Mouse (Mus musculus) adrenal gland, postnatal 25 days (tissue): Measurements from ENCODE around the gene Zfp28. TPM values are rescaled to one million over a fixed set of nuclear protein-coding genes. Genes with fewer than 3 reads are reported as not detected.
A peak's percentile ranks its signal among the peaks of the same experiment; 100 is the strongest.

ENCODE experiments used
- DNase-seq: peaks from one replicate; pipeline ENCODE4 v3.0.0; 2021; ENCODE audit warnings: mixed read lengths
- total RNA-seq: library from RNA; stranded (reverse); gene quantifications from 2 replicates; pipeline ENCODE4 v1.2.3, GENCODE M21; 2021

The Zfp28 gene
- total RNA-seq, 1 experiment from 2014 or later: 4.6 TPM

DNA sequence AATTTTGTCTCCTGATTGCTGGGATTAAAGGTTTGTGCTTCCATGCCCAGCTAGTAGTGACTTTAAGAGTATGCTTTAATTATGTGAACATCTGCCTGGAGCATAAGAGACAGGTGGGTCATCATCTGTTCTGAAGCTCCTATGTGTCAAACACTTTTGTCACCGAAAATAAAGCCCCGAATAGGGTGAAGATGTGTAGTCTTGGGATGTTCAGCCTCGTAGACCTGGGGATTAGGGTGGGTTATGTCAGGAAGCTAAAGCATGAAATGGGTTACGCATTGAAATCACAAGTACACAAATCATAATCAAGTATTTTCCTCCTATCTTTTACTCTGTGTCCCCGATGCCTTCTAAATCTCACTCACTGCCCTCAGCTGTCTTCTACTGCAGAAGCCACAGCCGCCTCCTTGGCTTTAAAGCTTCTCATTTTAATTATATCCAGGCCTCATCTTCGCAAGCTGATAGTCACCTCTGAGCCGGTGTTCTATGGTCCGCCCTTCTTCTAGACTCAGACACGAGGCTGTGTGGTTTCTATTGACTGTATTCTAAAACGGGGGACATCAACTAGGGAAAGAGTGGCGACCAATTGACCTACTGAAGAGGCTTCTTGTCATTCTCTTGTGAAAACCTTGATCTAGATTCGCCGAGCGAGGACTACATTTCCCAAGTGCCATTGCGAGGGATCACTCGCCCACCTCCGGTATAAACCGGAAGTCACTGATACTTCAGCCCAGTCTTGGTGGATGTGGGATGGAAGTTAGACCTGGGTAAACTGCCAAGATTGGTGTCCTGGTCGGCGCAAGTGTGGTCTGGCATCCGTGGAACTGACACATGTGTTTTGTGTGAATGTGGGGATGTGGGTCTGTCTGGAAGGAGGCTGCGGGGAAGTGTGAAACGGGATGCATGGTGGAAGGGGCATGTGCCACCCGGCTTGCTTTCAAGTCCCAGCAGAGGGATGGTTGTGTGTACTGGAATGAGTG lies 15.2 kb downstream of the Zfp28 start, which contains the start of gene Smim17:
TSS of gene Smim17 (plus strand) at position 720 of the 980 bp plus-strand sequence.
- peak; percentile 46 for DNase-seq

DNA sequence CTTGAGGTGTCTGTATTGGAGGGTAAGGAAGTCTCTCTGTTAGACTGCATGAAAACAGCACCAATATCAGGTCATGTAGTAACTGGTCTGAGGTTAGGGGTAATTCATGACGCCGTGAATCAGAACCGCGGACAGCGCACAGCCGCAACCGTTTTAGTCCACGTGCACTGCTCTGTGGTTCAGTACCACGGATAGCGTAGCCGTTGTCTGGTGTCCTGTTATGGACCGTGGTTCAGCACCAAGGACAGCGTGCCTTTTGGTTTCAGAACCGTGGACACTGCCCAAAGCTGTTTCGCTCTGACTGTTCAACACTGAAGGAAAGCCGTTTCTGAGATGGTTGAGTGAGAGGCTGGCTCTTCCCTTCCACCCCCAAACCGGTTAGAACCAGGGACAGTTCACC lies 26.9 kb downstream of the Zfp28 start, which contains the start of gene Gm20715:
TSS of gene Gm20715 (plus strand) at position 235 of the 400 bp plus-strand sequence.
- DNase-seq: peak; percentile 92

DNA sequence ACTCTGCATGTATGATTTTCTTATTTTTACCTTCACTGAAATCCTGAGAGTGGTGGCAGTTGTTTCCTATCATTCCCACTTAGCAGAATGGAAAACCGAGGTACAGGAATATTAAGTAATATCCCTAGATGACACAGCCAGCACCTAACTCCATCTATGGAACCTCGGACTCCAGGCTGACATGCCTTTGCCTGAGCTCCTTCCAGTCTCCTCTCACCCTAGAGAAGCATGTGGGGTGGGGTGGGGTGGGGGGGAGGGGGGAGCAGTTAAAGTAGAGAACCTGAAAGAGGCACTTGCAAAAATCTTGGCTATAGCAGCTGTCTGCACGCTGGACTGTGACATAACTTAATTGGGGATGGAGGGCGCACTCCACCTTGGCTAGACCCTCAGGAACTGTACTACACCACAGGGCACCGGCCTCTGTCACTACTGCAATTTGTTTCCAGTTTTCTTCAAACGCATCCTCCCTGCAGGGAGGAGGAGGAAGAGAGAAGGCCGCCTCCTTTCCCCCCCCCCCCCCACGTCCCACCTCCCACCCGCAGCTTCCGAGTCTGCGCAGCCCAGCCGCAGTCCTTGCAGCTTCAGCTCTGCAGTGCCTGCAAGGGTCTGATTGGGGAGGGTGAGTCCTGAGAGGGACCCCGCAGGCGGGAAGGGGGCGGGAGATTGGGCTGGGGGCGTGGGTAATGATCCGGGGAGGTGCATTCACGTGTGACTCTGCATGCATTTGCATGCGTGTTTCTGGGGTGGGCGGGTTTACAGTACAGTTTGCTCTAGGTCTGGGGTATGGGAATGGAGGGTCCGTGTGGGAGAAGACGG lies 31.7 kb downstream of the Zfp28 start:
- DNase-seq: no peak

DNA sequence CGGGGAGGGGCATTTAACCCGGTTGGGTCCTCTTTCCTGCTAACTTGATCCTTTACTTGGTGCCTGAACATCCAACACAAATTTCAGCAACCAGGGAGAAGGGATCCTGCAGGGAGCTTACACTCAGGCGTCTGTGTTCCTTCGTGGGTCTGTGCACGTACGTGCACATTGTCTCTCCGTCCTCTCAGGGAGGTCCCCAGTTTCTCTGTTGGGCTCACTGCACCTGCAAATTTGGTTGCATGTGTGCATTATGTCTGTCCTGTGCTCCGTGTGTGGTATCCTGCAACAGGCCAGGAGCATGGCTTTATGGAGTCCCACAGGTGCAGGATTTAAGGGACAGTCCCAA lies 32.3 kb downstream of the Zfp28 start:
- no peak for DNase-seq

DNA sequence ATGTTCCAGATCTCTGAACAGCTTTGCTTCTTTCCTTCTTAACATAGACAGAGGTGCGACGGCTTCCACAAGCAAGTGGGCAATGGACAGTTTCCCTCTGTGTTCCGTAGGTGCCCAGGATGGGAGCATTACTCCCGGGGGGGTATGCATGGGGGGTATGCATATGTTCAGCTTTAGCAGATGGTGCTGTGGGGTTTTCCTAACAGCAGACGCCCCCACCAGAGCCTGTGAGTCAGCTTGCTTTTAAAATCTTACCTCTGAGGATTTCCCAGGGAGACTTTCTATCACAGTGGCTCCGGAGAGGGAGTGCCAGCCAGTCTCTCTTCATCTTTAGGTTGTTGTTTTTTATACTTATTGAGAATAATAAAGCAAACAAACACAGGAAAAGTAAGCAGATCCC lies 36.8 kb downstream of the Zfp28 start:
- no peak for DNase-seq

DNA sequence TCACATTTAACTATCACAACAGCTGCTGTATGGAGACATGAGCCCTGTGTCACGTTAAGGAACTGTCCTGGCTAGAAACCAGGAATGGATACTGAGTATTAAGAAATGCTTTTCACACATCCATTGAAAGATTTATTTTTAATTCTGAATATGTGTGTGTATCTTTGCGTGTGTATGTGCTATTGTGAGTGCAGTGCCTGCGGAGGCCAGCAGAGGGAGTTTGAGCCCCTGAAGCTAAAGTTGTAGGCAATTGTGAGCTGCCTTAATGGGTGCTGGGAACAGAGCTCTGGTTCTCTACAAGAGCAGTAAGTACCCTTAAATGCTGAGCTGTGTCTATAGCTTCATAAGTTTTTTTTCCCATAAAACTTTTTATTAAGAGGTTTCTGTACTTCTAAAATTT lies 46.3 kb downstream of the Zfp28 start:
- no peak for DNase-seq

DNA sequence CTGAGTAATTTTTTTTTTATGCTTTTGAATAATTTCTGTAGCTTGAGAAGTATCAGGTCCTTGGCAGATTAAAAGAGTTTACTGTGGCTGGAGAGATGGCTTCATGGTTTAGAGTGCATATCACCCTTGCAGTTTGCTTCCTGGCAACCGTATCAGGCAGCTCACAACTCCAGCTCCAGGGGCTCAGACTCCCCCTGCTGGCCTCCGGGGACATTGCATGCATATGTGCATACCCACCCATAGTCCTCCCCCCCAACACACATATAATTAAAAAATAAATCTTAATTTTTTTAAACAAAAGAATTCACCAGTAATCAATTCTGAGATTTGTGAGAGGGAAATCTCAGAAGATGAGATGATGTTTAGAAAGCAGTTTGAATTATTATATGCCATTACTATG lies 47.2 kb downstream of the Zfp28 start:
- peak; percentile 28 for DNase-seq

DNA sequence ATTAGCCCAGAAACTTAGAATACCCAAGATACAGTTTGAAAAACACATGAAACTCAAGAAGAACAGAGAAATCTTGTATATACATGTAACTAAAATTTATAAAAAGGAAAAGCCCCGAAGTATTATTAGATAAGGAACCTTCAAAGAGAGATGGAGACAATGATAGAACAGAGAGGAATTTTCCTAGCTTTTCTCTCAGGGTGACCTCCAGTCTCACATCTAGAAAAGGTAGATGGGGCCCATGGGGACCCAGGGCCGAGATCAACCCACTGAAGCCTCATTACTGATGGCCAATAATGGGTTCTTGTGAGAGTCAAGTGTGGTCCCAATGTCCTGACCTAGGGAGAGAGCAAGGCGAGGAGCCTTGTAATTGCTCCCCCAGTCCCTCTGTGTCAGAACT lies 55.3 kb downstream of the Zfp28 start, which contains the start of gene Olfr1344:
TSS of gene Olfr1344 (plus strand) at position 301 of the 400 bp plus-strand sequence.
- no peak for DNase-seq

DNA sequence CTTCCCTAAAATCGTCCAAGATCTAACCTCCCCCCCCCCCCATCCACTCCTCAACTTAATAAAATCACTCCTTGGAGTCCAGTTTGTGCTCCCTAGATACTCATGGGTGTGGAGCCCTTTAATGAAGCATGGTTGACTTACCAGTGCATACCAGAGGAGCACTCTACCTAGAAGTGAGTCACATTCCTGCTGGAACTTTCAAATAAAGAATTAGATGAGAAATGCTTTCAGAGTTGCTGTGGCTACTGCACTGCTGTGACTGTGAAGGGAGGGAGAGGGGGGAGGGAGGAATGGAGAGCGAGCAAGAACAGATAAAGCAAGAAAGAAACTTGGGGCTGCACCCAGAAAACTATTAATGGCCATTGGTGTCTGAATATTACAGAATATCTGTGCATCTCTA lies 58.1 kb downstream of the Zfp28 start:
- no peak for DNase-seq

Other genes starting within 250 kb of the Zfp28 start
- 51.5 and 58.0 TPM in 2 replicates for gene Zfp787, start 227.3 kb upstream of the Zfp28 start, total RNA-seq
- gene Zfp444, start 211.1 kb upstream of the Zfp28 start, total RNA-seq: 21.6 and 31.8 TPM in 2 replicates
- gene Galp, start 186.2 kb upstream of the Zfp28 start, total RNA-seq: not detected in 2 replicates
- not detected in 2 replicates for gene Zscan5b, start 161.0 kb upstream of the Zfp28 start, total RNA-seq
- gene Epp13, start 130.6 kb upstream of the Zfp28 start, total RNA-seq: not detected in 2 replicates
- gene Zfp667, start 96.7 kb upstream of the Zfp28 start, total RNA-seq: 6.7 and 9.7 TPM in 2 replicates
- 2.9 and 3.9 TPM in 2 replicates for gene Zfp583, start 52.0 kb upstream of the Zfp28 start, total RNA-seq
- gene Gm3854, start 39.5 kb upstream of the Zfp28 start, total RNA-seq: 0.62 and 0.94 TPM in 2 replicates
- gene Zfp78, start 20.0 kb upstream of the Zfp28 start, total RNA-seq: 3.6 and 4.7 TPM in 2 replicates
- gene Smim17, start 15.4 kb downstream of the Zfp28 start, total RNA-seq: not detected in 2 replicates
- 0.09 TPM in 1 of 2 replicates, not detected in the other for gene Gm20715, start 27.0 kb downstream of the Zfp28 start, total RNA-seq
- not detected in 2 replicates for gene Olfr1344, start 55.4 kb downstream of the Zfp28 start, total RNA-seq
- gene Olfr1336, start 72.9 kb downstream of the Zfp28 start, total RNA-seq: not detected in 2 replicates
- gene Olfr1346, start 83.8 kb downstream of the Zfp28 start, total RNA-seq: not detected in 2 replicates
- not detected in 2 replicates for gene Olfr5, start 103.6 kb downstream of the Zfp28 start, total RNA-seq
- not detected in 2 replicates for gene Olfr1347, start 116.5 kb downstream of the Zfp28 start, total RNA-seq
- not detected in 2 replicates for gene Olfr1348, start 125.5 kb downstream of the Zfp28 start, total RNA-seq
- gene Olfr1349, start 139.7 kb downstream of the Zfp28 start, total RNA-seq: not detected in 2 replicates
- not detected in 2 replicates for gene Olfr1350, start 181.5 kb downstream of the Zfp28 start, total RNA-seq